Mouse (Mus musculus): ENCODE data around the gene Cfap70. TPM values are rescaled to one million over a fixed set of nuclear protein-coding genes. Genes with fewer than 3 reads are reported as not detected.

Cfap70 gene
- total and polyA plus RNA-seq, 3 experiments, result 0.70 TPM; not detected in 2

- H3K4me3 ChIP-seq, result no peak overlapping the region
- no peaks in the 10 kb centered on the region for H3K27me3 ChIP-seq (ENCODE audit: control insufficient read depth, insufficient read depth, low read length)
- H3K27ac ChIP-seq, result no peak overlapping the region
- H3K4me1 ChIP-seq (ENCODE audit: control insufficient read depth, insufficient read depth, low read length), result no peaks in the 10 kb centered on the region
- TF ChIP-seq EP300 (IDR thresholded peaks at IDR 0.05; ENCODE audit: insufficient read depth, low read depth, low read length) (no peak), CTCF (IDR thresholded peaks at IDR 0.05) (no peak)
- H3K9ac ChIP-seq (ENCODE audit: low read depth, low read length), result no peak overlapping the region
- no peak for DNase-seq
- intact Hi-C loops (cut with DNase I), result no loop called here
- WGBS, result 65% methylated on average over 6 of the region's 6 CpGs
- no peaks in the 10 kb centered on the region for H3K79me2 ChIP-seq (replicated peaks; ENCODE audit: control insufficient read depth, insufficient read depth, low read length)
- H3K36me3 ChIP-seq (ENCODE audit: control insufficient read depth, insufficient read depth, low read length), result no peaks in the 10 kb centered on the region
Observed at GRCm38 (mm10) chr14:20436976-20437375, 15.1 kb downstream of the Cfap70 start.

- TF ChIP-seq CTCF (IDR thresholded peaks at IDR 0.05), result no peak
- no peak for TF ChIP-seq EP300 (IDR thresholded peaks at IDR 0.05; ENCODE audit: insufficient read depth, low read depth, low read length)
- TF ChIP-seq POLR2A (IDR thresholded peaks at IDR 0.05; ENCODE audit: insufficient read depth, low read depth, low read length), result no peak
- WGBS, result 88% methylated on average over 4 of the region's 4 CpGs
- no peak overlapping the region for H3K4me3 ChIP-seq
- DNase-seq, result no peak
- no peaks in the 10 kb centered on the region for H3K27me3 ChIP-seq (ENCODE audit: control insufficient read depth, insufficient read depth, low read length)
- H3K27ac ChIP-seq, result no peak overlapping the region
- H3K9ac ChIP-seq (ENCODE audit: low read depth, low read length), result no peak overlapping the region
- H3K36me3 ChIP-seq (ENCODE audit: control insufficient read depth, insufficient read depth, low read length), result no peaks in the 10 kb centered on the region
- H3K79me2 ChIP-seq (replicated peaks; ENCODE audit: control insufficient read depth, insufficient read depth, low read length), result no peaks in the 10 kb centered on the region
- no peaks in the 10 kb centered on the region for H3K4me1 ChIP-seq (ENCODE audit: control insufficient read depth, insufficient read depth, low read length)
- intact Hi-C loops (cut with DNase I), result no loop called here
Observed at GRCm38 (mm10) chr14:20432420-20432819, 19.6 kb downstream of the Cfap70 start.

GRCm38 (mm10) chr14:20431726-20432125 is 20.3 kb downstream of the Cfap70 start:
- Histone ChIP-seq H3K9ac (ENCODE audit: low read depth, low read length) (no peak overlapping the region), H3K4me1 (ENCODE audit: control insufficient read depth, insufficient read depth, low read length) (no peaks in the 10 kb centered on the region), H3K4me3 (no peak overlapping the region), H3K27me3 (ENCODE audit: control insufficient read depth, insufficient read depth, low read length) (no peaks in the 10 kb centered on the region), H3K79me2 (replicated peaks; ENCODE audit: control insufficient read depth, insufficient read depth, low read length) (no peaks in the 10 kb centered on the region), H3K36me3 (ENCODE audit: control insufficient read depth, insufficient read depth, low read length) (no peaks in the 10 kb centered on the region), H3K27ac (no peak overlapping the region)
- no peak for DNase-seq
- 36% methylated on average over 6 of the region's 6 CpGs for WGBS
- intact Hi-C loops (cut with DNase I), result no loop called here
- TF ChIP-seq EP300 (IDR thresholded peaks at IDR 0.05; ENCODE audit: insufficient read depth, low read depth, low read length), result no peak
- no peak for TF ChIP-seq CTCF (IDR thresholded peaks at IDR 0.05)
- TF ChIP-seq POLR2A (IDR thresholded peaks at IDR 0.05; ENCODE audit: insufficient read depth, low read depth, low read length), result no peak

GRCm38 (mm10) chr14:20429833-20430232 is 22.2 kb downstream of the Cfap70 start:
- Histone ChIP-seq H3K79me2 (replicated peaks; ENCODE audit: control insufficient read depth, insufficient read depth, low read length) (no peaks in the 10 kb centered on the region), H3K4me3 (no peak overlapping the region), H3K4me1 (ENCODE audit: control insufficient read depth, insufficient read depth, low read length) (no peaks in the 10 kb centered on the region), H3K36me3 (ENCODE audit: control insufficient read depth, insufficient read depth, low read length) (no peaks in the 10 kb centered on the region), H3K27ac (no peak overlapping the region), H3K27me3 (ENCODE audit: control insufficient read depth, insufficient read depth, low read length) (no peaks in the 10 kb centered on the region), H3K9ac (ENCODE audit: low read depth, low read length) (no peak overlapping the region)
- intact Hi-C loops (cut with DNase I), result no loop called here
- DNase-seq, result no peak
- no peak for TF ChIP-seq EP300 (IDR thresholded peaks at IDR 0.05; ENCODE audit: insufficient read depth, low read depth, low read length)
- no peak for TF ChIP-seq POLR2A (IDR thresholded peaks at IDR 0.05; ENCODE audit: insufficient read depth, low read depth, low read length)
- no peak for TF ChIP-seq CTCF (IDR thresholded peaks at IDR 0.05)
- 29% methylated on average over 1 of the region's 1 CpGs for WGBS

- no peak for TF ChIP-seq POLR2A (IDR thresholded peaks at IDR 0.05; ENCODE audit: insufficient read depth, low read depth, low read length)
- no peak for TF ChIP-seq EP300 (IDR thresholded peaks at IDR 0.05; ENCODE audit: insufficient read depth, low read depth, low read length)
- TF ChIP-seq CTCF (IDR thresholded peaks at IDR 0.05), result peak; percentile 22; the same call in 1 of the 2 replicates
- Histone ChIP-seq H3K27me3 (ENCODE audit: control insufficient read depth, insufficient read depth, low read length) (no peaks in the 10 kb centered on the region), H3K27ac (no peak overlapping the region), H3K4me3 (no peak overlapping the region), H3K79me2 (replicated peaks; ENCODE audit: control insufficient read depth, insufficient read depth, low read length) (no peaks in the 10 kb centered on the region), H3K4me1 (ENCODE audit: control insufficient read depth, insufficient read depth, low read length) (no peaks in the 10 kb centered on the region), H3K9ac (ENCODE audit: low read depth, low read length) (no peak overlapping the region), H3K36me3 (ENCODE audit: control insufficient read depth, insufficient read depth, low read length) (no peaks in the 10 kb centered on the region)
- WGBS, result 33% methylated on average over 1 of the region's 1 CpGs
- DNase-seq, result no peak
- intact Hi-C loops (cut with DNase I), result no loop called here
Observed at GRCm38 (mm10) chr14:20428593-20428992, 23.4 kb downstream of the Cfap70 start.

- DNase-seq, result no peak
- WGBS, result 92% methylated on average over 6 of the region's 6 CpGs
- Histone ChIP-seq H3K4me3 (no peak overlapping the region), H3K79me2 (replicated peaks; ENCODE audit: control insufficient read depth, insufficient read depth, low read length) (no peaks in the 10 kb centered on the region), H3K4me1 (ENCODE audit: control insufficient read depth, insufficient read depth, low read length) (no peaks in the 10 kb centered on the region), H3K36me3 (ENCODE audit: control insufficient read depth, insufficient read depth, low read length) (no peaks in the 10 kb centered on the region), H3K27me3 (ENCODE audit: control insufficient read depth, insufficient read depth, low read length) (no peaks in the 10 kb centered on the region), H3K27ac (no peak overlapping the region), H3K9ac (ENCODE audit: low read depth, low read length) (no peak overlapping the region)
- intact Hi-C loops (cut with DNase I), result no loop called here
- TF ChIP-seq EP300 (IDR thresholded peaks at IDR 0.05; ENCODE audit: insufficient read depth, low read depth, low read length), result no peak
- no peak for TF ChIP-seq CTCF (IDR thresholded peaks at IDR 0.05)
- TF ChIP-seq POLR2A (IDR thresholded peaks at IDR 0.05; ENCODE audit: insufficient read depth, low read depth, low read length), result no peak
Observed at GRCm38 (mm10) chr14:20423046-20423445, 29.0 kb downstream of the Cfap70 start.
